Mouse (Mus musculus) lung, postnatal 0 days (tissue): ENCODE results near the gene Agtr1a. TPM values are rescaled to one million over a fixed set of nuclear protein-coding genes. Genes with fewer than 3 reads are reported as not detected.
A peak's percentile ranks its signal among the peaks of the same experiment; 100 is the strongest.

Experiments
- ATAC-seq: fragments of 200-750 bp; cut with Nextera tagmentation; 2 replicates; pipeline ENCODE4 v1.8.0; 2017; ENCODE audit warnings: moderate library complexity
- DNase-seq: peaks from one replicate; pipeline ENCODE4 v3.0.0-alpha.2; 2016; ENCODE audit warnings: low spot score
- H3K27ac ChIP-seq: fragments of 300-500 bp; sonication (generic); 2 replicates; pipeline ENCODE4 v1.5.1; 2014; ENCODE audit warnings: antibody characterized with exemption, mild to moderate bottlenecking, low read length, mixed read lengths
- H3K27me3 ChIP-seq: fragments of 300-500 bp; sonication (generic); replicated peaks from 2 replicates; pipeline ENCODE4 v1.6.1; 2014; ENCODE audit warnings: low read length, mixed read lengths; ENCODE audit not compliant: insufficient read depth
- H3K36me3 ChIP-seq: fragments of 300-500 bp; sonication (generic); 2 replicates; pipeline ENCODE4 v1.6.1; 2014; ENCODE audit warnings: low read length, mixed read lengths; ENCODE audit not compliant: insufficient read depth
- H3K4me1 ChIP-seq: fragments of 300-500 bp; sonication (generic); 2 replicates; pipeline ENCODE4 v1.6.1; 2014; ENCODE audit warnings: antibody characterized with exemption, low read depth, low read length, mixed read lengths; ENCODE audit not compliant: insufficient read depth
- H3K4me2 ChIP-seq: fragments of 300-500 bp; sonication (generic); replicated peaks from 2 replicates; pipeline ENCODE4 v1.6.1; 2014; ENCODE audit warnings: low read depth, mild to moderate bottlenecking, low read length, moderate library complexity, mixed read lengths
- H3K4me3 ChIP-seq: fragments of 300-500 bp; sonication (generic); 2 replicates; pipeline ENCODE4 v1.5.1; 2014; ENCODE audit warnings: low read depth, low read length
- H3K9ac ChIP-seq: fragments of 300-500 bp; sonication (generic); replicated peaks from 2 replicates; pipeline ENCODE4 v1.6.1; 2014; ENCODE audit warnings: low read depth, mild to moderate bottlenecking
- H3K9me3 ChIP-seq: fragments of 300-500 bp; sonication (generic); 2 replicates; pipeline ENCODE4 v1.6.1; 2016; ENCODE audit warnings: low read length, mixed read lengths
- CTCF ChIP-seq: IDR thresholded peaks from 2 replicates; pipeline ENCODE4 v1.5.1; 2016; ENCODE audit warnings: antibody characterized with exemption, mild to moderate bottlenecking
- EP300 ChIP-seq: IDR thresholded peaks from 2 replicates; pipeline ENCODE4 v1.6.1; 2016; ENCODE audit warnings: antibody characterized with exemption, mild to moderate bottlenecking, control low read depth
- WGBS: fragments of 180-500 bp; shearing (Covaris S2); extraction: QIAGEN DNeasy Blood & Tissue Kit; methylation state at CpG from one replicate; pipeline ENCODE4 v1.1.7; 2014; 5-methylcytosine and 5-hydroxymethylcytosine counted together
- polyA plus RNA-seq: library from polyadenylated mRNA; unstranded; fragments of >200 nt; fragmentation: Nextera tagmentation; extraction: Ambion mirVana; gene quantifications from 2 replicates; pipeline ENCODE4 v1.2.1, GENCODE M21; 2015

The Agtr1a gene
- polyA plus RNA-seq, 1 experiment from 2014 or later = 9.8 TPM

DNA sequence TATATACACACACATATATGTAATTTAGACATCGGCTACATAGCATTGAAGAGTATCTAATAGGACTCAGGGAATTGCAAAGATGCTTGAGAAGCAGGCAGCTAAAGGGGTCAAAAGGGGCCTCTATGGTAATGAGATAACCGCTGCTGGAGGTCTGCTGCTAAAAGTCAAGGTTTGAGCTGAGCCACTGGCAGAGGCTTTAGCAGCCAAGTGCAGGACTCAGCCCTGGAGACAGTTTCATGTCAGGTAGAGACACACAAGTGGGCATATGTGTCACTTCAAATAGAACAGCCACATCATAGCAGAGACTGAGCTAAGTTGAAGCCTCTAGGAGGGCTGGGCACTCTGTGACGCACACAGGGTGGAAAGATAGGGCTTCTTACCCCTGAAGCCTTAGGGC, 1.6 kb upstream of the Agtr1a start:
- no peak for DNase-seq
- no peak for TF ChIP-seq EP300
- no peaks in the 10 kb centered on the region for H3K4me1 ChIP-seq

DNA sequence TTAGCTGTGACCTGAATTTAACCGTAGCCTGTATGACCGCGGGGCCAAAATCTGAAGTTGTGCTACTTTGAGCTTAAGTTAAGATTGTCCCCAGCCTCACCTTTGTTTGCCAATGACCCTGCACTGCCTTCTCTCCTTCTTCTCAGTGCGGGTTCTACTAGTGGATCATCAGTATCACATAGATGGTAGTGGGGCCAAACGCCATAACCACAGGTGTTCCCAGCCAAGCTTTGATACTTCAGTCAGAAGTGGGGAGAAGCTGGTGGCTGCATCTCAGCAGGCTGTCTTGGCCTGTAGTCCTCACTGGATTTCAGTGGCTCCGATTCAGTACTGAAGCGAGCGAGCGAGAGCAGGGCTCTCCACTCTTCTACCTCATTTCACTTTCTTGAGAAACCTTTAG, 672 bp downstream of the Agtr1a start:
- WGBS = 23% methylated on average over 9 of the region's 9 CpGs
- H3K9ac ChIP-seq = no peak overlapping the region; the same call in 1 of the 2 replicates

More for the DNA sequence above, 1.6 kb upstream of the Agtr1a start:
- Histone ChIP-seq H3K4me3 (no peak overlapping the region), H3K27me3 (no peaks in the 10 kb centered on the region), H3K9ac (no peak overlapping the region), H3K36me3 (no peaks in the 10 kb centered on the region), H3K9me3 (no peaks in the 10 kb centered on the region), H3K27ac (no peak overlapping the region), H3K4me2 (no peak overlapping the region)
- WGBS = 76% methylated on average over 3 of the region's 3 CpGs
- no peak for ATAC-seq

DNA sequence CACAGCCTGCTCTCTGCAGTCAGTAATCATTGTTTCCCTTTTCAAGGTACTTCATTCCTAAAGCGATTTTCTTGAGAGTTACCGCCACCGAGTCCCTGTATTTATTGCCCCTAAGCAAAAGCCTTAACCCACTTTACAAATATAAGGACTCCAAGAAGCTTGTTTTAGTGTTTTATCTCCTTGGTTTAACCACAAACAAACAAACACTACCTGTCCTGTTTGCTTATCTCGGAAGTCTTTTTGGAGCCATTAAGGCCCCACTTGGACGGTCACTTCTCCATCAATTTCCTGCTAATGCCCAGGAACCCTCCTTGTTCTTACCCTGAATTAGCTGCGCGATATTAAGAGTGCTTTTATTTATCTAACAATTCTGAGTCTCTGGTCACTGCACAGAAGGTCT, 1.4 kb downstream of the Agtr1a start:
- Histone ChIP-seq H3K4me2 (no peak overlapping the region), H3K36me3 (no peaks in the 10 kb centered on the region), H3K9ac (no peak overlapping the region), H3K4me1 (no peaks in the 10 kb centered on the region), H3K9me3 (no peaks in the 10 kb centered on the region), H3K4me3 (no peak overlapping the region), H3K27me3 (no peaks in the 10 kb centered on the region), H3K27ac (no peak overlapping the region)
- WGBS = 49% methylated on average over 7 of the region's 7 CpGs
- TF ChIP-seq CTCF = no peak
- no peak for TF ChIP-seq EP300
- no peak for DNase-seq
- no peak for ATAC-seq

More for the DNA sequence above, 672 bp downstream of the Agtr1a start:
- TF ChIP-seq CTCF = no peak
- TF ChIP-seq EP300 = no peak
- H3K4me3 ChIP-seq = peak overlapping the region; percentile 38; the same call in 1 of the 2 replicates
- ATAC-seq (no peak), DNase-seq (no peak)
- H3K9me3 ChIP-seq = no peaks in the 10 kb centered on the region
- peak overlapping the region; percentile 66 for H3K4me2 ChIP-seq
- H3K36me3 ChIP-seq = no peaks in the 10 kb centered on the region
- H3K27ac ChIP-seq = no peak overlapping the region
- H3K27me3 ChIP-seq = no peaks in the 10 kb centered on the region
- H3K4me1 ChIP-seq = no peaks in the 10 kb centered on the region

DNA sequence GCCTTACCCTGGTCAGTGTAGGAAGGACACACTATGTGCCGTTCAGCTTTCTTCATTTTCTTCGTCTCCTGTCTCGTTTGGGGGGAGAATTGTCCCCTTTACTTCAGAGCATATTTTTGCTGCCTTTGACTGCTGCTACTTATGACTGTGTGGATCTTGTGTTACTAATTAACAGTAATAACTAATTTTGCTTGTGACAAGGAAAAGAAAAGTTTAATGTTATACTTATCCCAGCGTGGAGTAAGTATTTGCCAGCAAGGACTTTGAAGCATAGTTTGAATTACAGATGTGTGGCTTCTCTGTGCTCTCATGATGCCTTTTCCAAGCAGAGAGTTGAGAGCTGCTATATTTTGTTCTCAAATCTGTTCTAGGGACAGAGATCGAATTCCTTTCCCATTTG, 2.3 kb downstream of the Agtr1a start:
- Histone ChIP-seq H3K4me1 (no peaks in the 10 kb centered on the region), H3K9me3 (no peaks in the 10 kb centered on the region), H3K4me3 (no peak overlapping the region), H3K36me3 (no peaks in the 10 kb centered on the region), H3K4me2 (no peak overlapping the region), H3K9ac (no peak overlapping the region), H3K27ac (no peak overlapping the region), H3K27me3 (no peaks in the 10 kb centered on the region)
- TF ChIP-seq EP300 (no peak), CTCF (no peak)
- ATAC-seq (no peak), DNase-seq (no peak)
- 73% methylated on average over 5 of the region's 5 CpGs for WGBS

DNA sequence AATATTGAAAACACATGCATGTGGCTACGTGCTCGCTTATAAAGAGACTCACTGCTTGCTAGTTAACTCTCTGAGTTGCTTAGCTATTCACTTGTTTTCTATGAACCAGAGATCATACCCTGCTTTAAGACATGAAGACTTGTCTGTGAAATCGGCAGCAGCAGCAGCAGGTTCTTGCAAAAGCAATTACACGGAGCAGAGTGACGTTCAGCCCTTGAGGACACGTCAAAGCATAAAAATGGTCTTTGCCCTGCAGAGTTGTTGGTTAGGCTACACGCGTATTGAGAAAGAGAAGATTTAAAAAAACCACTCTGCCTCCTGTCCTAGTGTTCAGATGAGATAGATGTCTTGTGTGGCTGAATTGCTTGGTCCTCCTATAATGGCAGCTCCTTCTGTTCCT, 3.7 kb downstream of the Agtr1a start:
- TF ChIP-seq CTCF (no peak), EP300 (no peak)
- no peak for ATAC-seq
- no peaks in the 10 kb centered on the region for H3K36me3 ChIP-seq
- no peak overlapping the region for H3K9ac ChIP-seq
- H3K4me2 ChIP-seq = no peak overlapping the region
- H3K4me1 ChIP-seq = no peaks in the 10 kb centered on the region
- no peak overlapping the region for H3K4me3 ChIP-seq
- WGBS = 80% methylated on average over 8 of the region's 8 CpGs
- DNase-seq = no peak
- no peak overlapping the region for H3K27ac ChIP-seq
- no peaks in the 10 kb centered on the region for H3K27me3 ChIP-seq
- no peaks in the 10 kb centered on the region for H3K9me3 ChIP-seq

DNA sequence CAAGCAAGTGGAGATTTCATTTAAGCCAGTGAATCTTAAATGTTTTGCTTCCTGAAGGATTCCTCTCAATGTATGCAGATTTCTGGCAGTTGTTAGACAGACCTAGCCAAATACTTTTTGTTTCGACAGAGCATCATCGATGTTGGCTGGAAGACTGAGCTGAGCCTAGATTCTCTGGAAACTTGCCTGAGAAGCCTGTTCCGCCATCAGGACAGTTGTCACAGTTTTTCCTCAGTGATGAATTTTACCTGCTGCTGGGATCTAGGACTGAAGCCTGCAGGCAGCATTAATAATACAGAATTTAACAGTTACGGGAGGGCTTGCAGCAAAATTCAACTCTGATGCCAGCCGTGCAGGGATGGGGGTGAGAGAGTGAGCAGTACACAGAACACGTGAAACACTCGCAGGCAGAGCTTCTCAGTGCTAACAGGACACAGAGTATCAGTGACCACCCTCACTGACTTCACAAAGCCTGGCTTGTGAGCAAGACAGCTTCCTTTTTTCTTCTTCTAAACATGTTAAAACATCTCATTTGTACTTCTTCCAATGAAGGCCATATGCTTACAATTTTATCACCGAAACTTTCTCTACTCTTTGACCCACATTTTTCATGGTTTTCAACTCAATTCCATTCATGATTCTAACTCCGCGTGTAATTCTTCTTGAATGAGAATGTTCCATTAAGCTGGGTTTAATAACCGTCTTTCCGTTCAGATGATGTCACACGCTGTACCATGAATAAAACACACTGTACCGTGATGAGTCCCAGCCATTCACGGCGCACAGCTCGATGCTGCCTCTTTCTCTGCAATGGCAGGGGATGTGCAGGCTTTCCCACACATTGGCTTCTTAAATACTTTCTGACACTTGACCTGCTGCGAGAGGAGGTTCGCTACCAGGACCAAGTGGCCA, 6.0 kb downstream of the Agtr1a start:
- ATAC-seq = no peak
- no peaks in the 10 kb centered on the region for H3K4me1 ChIP-seq
- 82% methylated on average over 19 of the region's 19 CpGs for WGBS
- no peak overlapping the region for H3K27ac ChIP-seq
- TF ChIP-seq CTCF (no peak), EP300 (no peak)
- no peak overlapping the region for H3K9ac ChIP-seq
- no peak for DNase-seq
- no peaks in the 10 kb centered on the region for H3K27me3 ChIP-seq
- no peak overlapping the region for H3K4me3 ChIP-seq
- H3K4me2 ChIP-seq = no peak overlapping the region
- no peaks in the 10 kb centered on the region for H3K36me3 ChIP-seq
- H3K9me3 ChIP-seq = no peaks in the 10 kb centered on the region
